Mouse (Mus musculus) thymus, adult 2 months (tissue): ENCODE results near the gene Traf3ip2. TPM values are rescaled to one million over a fixed set of nuclear protein-coding genes. Genes with fewer than 3 reads are reported as not detected.

Experiments used
- DNase-seq: peaks from one replicate; pipeline ENCODE4 v3.0.0; 2021
- H3K27ac ChIP-seq: fragments of 200-500 bp; 2 replicates; pipeline ENCODE4 v1.5.1; 2012; ENCODE audit warnings: low read length, control low read depth; ENCODE audit not compliant: control insufficient read depth, insufficient read depth
- H3K27me3 ChIP-seq: fragments of 200-500 bp; 2 replicates; pipeline ENCODE4 v1.6.1; 2012; ENCODE audit warnings: mild to moderate bottlenecking, low read length, moderate library complexity, mixed read lengths; ENCODE audit not compliant: control insufficient read depth, insufficient read depth
- H3K36me3 ChIP-seq: fragments of 200-500 bp; 2 replicates; pipeline ENCODE4 v1.6.1; 2012; ENCODE audit warnings: mild to moderate bottlenecking, low read length, moderate library complexity; ENCODE audit not compliant: control insufficient read depth, insufficient read depth
- H3K4me1 ChIP-seq: fragments of 200-500 bp; replicated peaks from 2 replicates; pipeline ENCODE4 v1.6.1; 2012; ENCODE audit warnings: low read length; ENCODE audit not compliant: control insufficient read depth, insufficient read depth
- H3K4me3 ChIP-seq: fragments of 200-500 bp; 2 replicates; pipeline ENCODE4 v1.5.1; 2012; ENCODE audit warnings: mild to moderate bottlenecking, low read length, control low read depth, moderate library complexity; ENCODE audit not compliant: control insufficient read depth, insufficient read depth
- CTCF ChIP-seq: fragments of 200-500 bp; IDR thresholded peaks from 2 replicates; pipeline ENCODE4 v1.5.1; 2012; ENCODE audit warnings: mild to moderate bottlenecking, control low read depth, low read length, moderate library complexity, borderline replicate concordance; ENCODE audit not compliant: control insufficient read depth, poor library complexity, insufficient read depth; ENCODE audit errors: extremely low read depth
- POLR2A ChIP-seq: fragments of 200-500 bp; IDR thresholded peaks from 2 replicates; pipeline ENCODE4 v1.6.1; 2012; ENCODE audit warnings: mild to moderate bottlenecking, low read length, control low read depth, moderate library complexity; ENCODE audit not compliant: control insufficient read depth, poor library complexity, insufficient read depth; ENCODE audit errors: extremely low read depth
- WGBS: fragments of 180-500 bp; shearing (Covaris S2); methylation state at CpG from one replicate; pipeline ENCODE4 v1.1.7; 2018; 5-methylcytosine and 5-hydroxymethylcytosine counted together
- polyA plus RNA-seq: library from polyadenylated mRNA; depleted of rRNA; stranded (reverse); fragments of >200 nt; gene quantifications from 2 replicates; pipeline ENCODE4 v1.2.3, GENCODE M21; 2012; rRNA removed

Gene Traf3ip2
- polyA plus RNA-seq: 20.4 and 21.3 TPM in 2 replicates

DNA sequence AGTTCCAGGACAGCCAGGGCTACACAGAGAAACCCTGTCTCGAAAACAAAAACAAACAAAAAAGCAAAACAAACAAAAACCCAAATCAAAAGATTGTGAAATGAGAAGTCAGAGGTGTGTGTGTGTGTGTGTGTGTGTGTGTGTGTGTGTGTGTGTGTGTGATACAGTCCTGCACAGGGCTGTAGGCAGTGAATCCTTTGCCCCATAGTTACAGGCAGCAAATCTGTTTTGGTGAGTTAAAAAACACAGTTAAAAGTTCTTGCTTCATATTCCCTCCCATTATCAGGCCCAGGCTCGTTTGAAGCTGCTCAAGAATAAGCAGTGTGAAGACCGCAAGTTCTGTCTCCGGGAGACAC, at the start of gene Traf3ip2:
Gene Traf3ip2 (plus strand): TSS at position 302 of the 356 bp plus-strand sequence.
- Histone ChIP-seq H3K36me3 (no peaks in the 10 kb centered on the region), H3K27me3 (no peaks in the 10 kb centered on the region), H3K27ac (peak within 1 kb of the TSS; percentile 76), H3K4me1 (peaks cover 13% of the 10 kb centered on the region), H3K4me3 (peak within 1 kb of the TSS; percentile 55)
- no peak for DNase-seq
- WGBS: 23% methylated on average over 4 of the region's 4 CpGs
- TF ChIP-seq CTCF (no peak), POLR2A (no peak)

DNA sequence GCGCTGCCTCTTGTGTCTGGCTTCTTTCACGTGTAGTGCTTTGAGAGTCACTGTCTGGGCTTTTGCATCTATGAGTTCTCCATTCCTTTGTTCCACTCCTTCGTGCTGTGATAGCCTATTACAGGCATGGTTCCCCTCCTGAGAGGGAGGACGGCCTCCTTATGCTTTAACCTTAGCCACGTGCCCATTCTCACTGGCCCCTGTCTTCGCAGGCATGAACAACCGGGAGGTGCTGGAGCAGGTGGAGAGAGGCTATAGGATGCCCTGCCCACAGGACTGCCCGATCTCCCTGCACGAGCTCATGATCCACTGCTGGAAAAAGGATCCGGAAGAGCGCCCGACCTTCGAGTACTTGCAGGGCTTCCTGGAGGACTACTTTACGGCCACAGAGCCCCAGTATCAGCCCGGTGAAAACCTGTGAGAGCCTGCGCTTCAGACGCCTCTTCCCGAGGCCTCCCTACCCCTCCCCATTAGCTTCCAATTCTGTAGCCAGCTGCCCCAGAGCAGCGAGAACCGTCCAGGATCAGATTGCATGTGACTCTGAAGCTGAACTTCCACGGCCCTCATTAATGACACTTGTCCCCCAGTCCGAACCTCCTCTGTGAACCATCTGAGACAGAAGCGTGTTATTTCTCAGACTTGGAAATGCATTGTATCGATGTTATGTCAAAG, 49.0 kb upstream of the Traf3ip2 start:
- WGBS: 95% methylated on average over 24 of the region's 24 CpGs
- no peak overlapping the region for H3K27ac ChIP-seq
- no peaks in the 10 kb centered on the region for H3K27me3 ChIP-seq
- TF ChIP-seq CTCF: no peak
- no peak for TF ChIP-seq POLR2A
- no peak for DNase-seq
- H3K36me3 ChIP-seq: peaks cover 16% of the 10 kb centered on the region
- H3K4me3 ChIP-seq: no peak overlapping the region
- peaks cover 10% of the 10 kb centered on the region for H3K4me1 ChIP-seq

DNA sequence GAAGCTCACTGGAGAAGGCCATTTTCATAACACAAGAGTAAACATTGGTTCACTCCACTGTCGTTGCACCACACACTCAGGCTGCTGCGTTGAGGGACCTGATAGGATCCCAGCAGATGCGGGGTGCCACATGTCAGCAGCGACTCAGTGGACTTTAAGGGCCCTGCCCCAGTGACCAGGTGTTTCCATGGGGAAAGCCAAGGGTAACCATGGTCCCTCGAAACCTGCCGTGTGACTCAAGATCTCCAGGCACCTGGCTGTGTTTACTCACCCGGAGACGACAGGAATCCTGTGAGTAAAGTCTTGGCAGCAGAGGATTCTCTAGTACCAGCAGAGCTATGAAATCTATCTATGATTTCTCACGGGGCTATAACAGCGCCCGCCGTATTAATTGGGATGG, 45.8 kb upstream of the Traf3ip2 start:
- H3K36me3 ChIP-seq: peaks cover 16% of the 10 kb centered on the region
- TF ChIP-seq CTCF (no peak), POLR2A (no peak)
- H3K27me3 ChIP-seq: no peaks in the 10 kb centered on the region
- no peak overlapping the region for H3K4me3 ChIP-seq
- no peak for DNase-seq
- 96% methylated on average over 12 of the region's 12 CpGs for WGBS
- H3K27ac ChIP-seq: no peak overlapping the region
- peaks cover 10% of the 10 kb centered on the region for H3K4me1 ChIP-seq

GRCm38 (mm10) chr10:39568991-39569390, 43.7 kb upstream of the Traf3ip2 start:
- peaks cover 11% of the 10 kb centered on the region for H3K36me3 ChIP-seq
- H3K4me3 ChIP-seq: no peak overlapping the region
- 89% methylated on average over 4 of the region's 4 CpGs for WGBS
- no peak for DNase-seq
- H3K27ac ChIP-seq: no peak overlapping the region
- peaks cover 13% of the 10 kb centered on the region for H3K4me1 ChIP-seq
- TF ChIP-seq POLR2A (no peak), CTCF (no peak)
- H3K27me3 ChIP-seq: no peaks in the 10 kb centered on the region

DNA sequence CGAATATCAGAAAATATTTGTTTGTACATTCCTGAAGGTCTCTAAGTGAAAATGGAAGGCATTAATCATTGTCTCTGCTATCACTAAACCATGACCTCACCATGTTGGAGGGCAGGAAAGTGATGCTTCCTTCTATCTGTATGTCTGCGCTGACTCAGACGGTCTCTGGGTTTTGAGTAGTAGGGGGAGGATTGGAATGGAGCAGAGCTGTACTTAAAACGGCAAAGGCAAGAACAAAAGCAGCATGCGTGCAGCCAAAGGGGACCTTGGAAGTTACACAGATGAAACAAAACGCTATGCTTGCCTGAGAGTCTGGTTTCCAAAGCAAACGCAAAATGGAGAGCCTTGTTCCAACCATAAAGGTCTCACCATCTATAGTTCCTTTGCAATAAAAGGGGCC, 41.7 kb upstream of the Traf3ip2 start:
- H3K4me1 ChIP-seq: peaks cover 7% of the 10 kb centered on the region
- TF ChIP-seq CTCF (no peak), POLR2A (no peak)
- H3K4me3 ChIP-seq: no peak overlapping the region
- H3K27ac ChIP-seq: no peak overlapping the region
- DNase-seq: no peak
- H3K27me3 ChIP-seq: no peaks in the 10 kb centered on the region
- no peaks in the 10 kb centered on the region for H3K36me3 ChIP-seq
- 87% methylated on average over 7 of the region's 7 CpGs for WGBS

- Histone ChIP-seq H3K36me3 (no peaks in the 10 kb centered on the region), H3K4me1 (peaks cover 7% of the 10 kb centered on the region), H3K4me3 (no peak overlapping the region), H3K27ac (no peak overlapping the region), H3K27me3 (no peaks in the 10 kb centered on the region)
- TF ChIP-seq CTCF (no peak), POLR2A (no peak)
- WGBS: 89% methylated on average over 9 of the region's 9 CpGs
- DNase-seq: no peak
Measured at GRCm38 (mm10) chr10:39572050-39572671, 40.6 kb upstream of the Traf3ip2 start.
